Mouse (Mus musculus) kidney, adult 2 months (tissue): ENCODE measurements at regions not wholly inside any gene's neighbourhood (a gene's known extent, or its start where the extent isn't known, plus 50 kb on each side); places are given as distances from the start of the nearest gene placed in this dataset.

Experiments
- CTCF ChIP-seq: fragments of 200-500 bp; conservative IDR thresholded peaks from 2 replicates; pipeline ENCODE4 v1.5.1; 2011; ENCODE audit warnings: low read depth, mild to moderate bottlenecking, control low read depth, low read length, moderate library complexity, mixed read lengths; ENCODE audit not compliant: insufficient read depth, insufficient read length
- POLR2A ChIP-seq: fragments of 200-500 bp; IDR thresholded peaks from one replicate; pipeline ENCODE4 v1.6.1; 2011; ENCODE audit warnings: low read depth, low read length, control low read depth

DNA sequence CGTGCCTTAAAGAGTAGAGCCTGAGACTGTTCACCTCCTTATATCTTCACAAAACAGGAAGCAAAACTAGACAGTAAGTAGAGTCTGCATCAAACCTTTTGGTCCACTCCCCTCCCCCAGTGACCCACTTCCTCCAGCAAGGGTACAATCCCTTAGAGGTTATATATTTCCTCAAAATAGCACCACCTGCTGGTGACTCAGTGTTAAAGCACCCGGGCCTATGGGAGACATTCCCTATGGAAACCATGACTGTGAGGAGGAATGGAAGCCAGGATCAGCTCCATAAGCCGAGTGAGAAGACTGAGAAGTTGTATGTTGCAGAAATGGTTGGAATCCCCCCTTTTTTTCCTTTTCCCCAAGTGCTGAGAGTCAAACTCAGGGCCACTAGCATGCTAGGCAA is 66.5 kb upstream of the 4931429L15Rik start:
- TF ChIP-seq CTCF: no peak
- no peak for TF ChIP-seq POLR2A
